Mouse (Mus musculus) spleen, embryonic (tissue): ENCODE data around the gene Gm14459.
"Not testable (repeated sequence)": the region's sequence is repeated elsewhere in the genome, so short reads cannot be mapped to it uniquely, and the experiment has no call there.

ENCODE experiments used
- CTCF ChIA-PET: fragments of 350-600 bp; sonication (Branson Sonifier 250); formaldehyde crosslinking; loops from one replicate; lab custom pipeline; 2022; lab: Charles Lee

Gm14459 gene

GRCm38 (mm10) chrX:8524854-8525253 is at the start of gene Gm14459:
TSS of gene Gm14459 (minus strand) at chrX:8524954.
- CTCF ChIA-PET, result no interaction called here

- CTCF ChIA-PET, result not testable (repeated sequence)
Measured at GRCm38 (mm10) chrX:8548155-8548554, 23.4 kb upstream of the Gm14459 start, which contains the start of gene Ssxb6. TSS of gene Ssxb6 (minus strand) at chrX:8548255.
